Mouse (Mus musculus) liver, embryonic 16.5 days (tissue): ENCODE results near the gene S1pr5. TPM values are rescaled to one million over a fixed set of nuclear protein-coding genes. Genes with fewer than 3 reads are reported as not detected.

ENCODE experiments used
- ATAC-seq: fragments of 200-750 bp; cut with Nextera tagmentation; 2 replicates; pipeline ENCODE4 v1.8.0; 2017; ENCODE audit warnings: low read depth, mild to moderate bottlenecking, moderate number of reproducible peaks, moderate library complexity
- H3K27ac ChIP-seq: fragments of 300-500 bp; sonication (generic); 2 replicates; pipeline ENCODE4 v1.5.1; 2014; ENCODE audit warnings: mild to moderate bottlenecking, low read length
- H3K27me3 ChIP-seq: fragments of 300-500 bp; sonication (generic); 2 replicates; pipeline ENCODE4 v1.6.1; 2014; ENCODE audit warnings: low read depth, low read length, mixed read lengths; ENCODE audit not compliant: control insufficient read depth, insufficient read depth
- H3K36me3 ChIP-seq: fragments of 300-500 bp; sonication (generic); 2 replicates; pipeline ENCODE4 v1.6.1; 2014; ENCODE audit warnings: mild to moderate bottlenecking; ENCODE audit not compliant: control insufficient read depth, insufficient read depth
- H3K4me1 ChIP-seq: fragments of 300-500 bp; sonication (generic); 2 replicates; pipeline ENCODE4 v1.6.1; 2014; ENCODE audit warnings: low read depth, low read length, mixed read lengths; ENCODE audit not compliant: control insufficient read depth
- H3K4me2 ChIP-seq: fragments of 300-500 bp; sonication (generic); 2 replicates; pipeline ENCODE4 v1.6.1; 2014; ENCODE audit warnings: low read depth, low read length, mixed read lengths
- H3K4me3 ChIP-seq: fragments of 300-500 bp; sonication (generic); 2 replicates; pipeline ENCODE4 v1.5.1; 2014; ENCODE audit warnings: low read depth, mild to moderate bottlenecking, low read length
- H3K9ac ChIP-seq: fragments of 300-500 bp; sonication (generic); 2 replicates; pipeline ENCODE4 v1.6.1; 2014; ENCODE audit warnings: low read depth, low read length
- H3K9me3 ChIP-seq: fragments of 300-500 bp; sonication (generic); replicated peaks from 2 replicates; pipeline ENCODE4 v1.6.1; 2016; ENCODE audit warnings: low read length; ENCODE audit not compliant: control insufficient read depth
- WGBS: fragments of 180-500 bp; shearing (Covaris S2); extraction: QIAGEN DNeasy Blood & Tissue Kit; methylation state at CpG from one replicate; pipeline ENCODE4 v1.1.7; 2014; ENCODE audit not compliant: insufficient replicate concordance; 5-methylcytosine and 5-hydroxymethylcytosine counted together
- polyA plus RNA-seq: library from polyadenylated mRNA; unstranded; fragments of >200 nt; fragmentation: Nextera tagmentation; extraction: Ambion mirVana; gene quantifications from 2 replicates; pipeline ENCODE4 v1.2.1, GENCODE M21; 2015

S1pr5 gene
- polyA plus RNA-seq, 1 experiment from 2014 or later: 0.13 TPM

DNA sequence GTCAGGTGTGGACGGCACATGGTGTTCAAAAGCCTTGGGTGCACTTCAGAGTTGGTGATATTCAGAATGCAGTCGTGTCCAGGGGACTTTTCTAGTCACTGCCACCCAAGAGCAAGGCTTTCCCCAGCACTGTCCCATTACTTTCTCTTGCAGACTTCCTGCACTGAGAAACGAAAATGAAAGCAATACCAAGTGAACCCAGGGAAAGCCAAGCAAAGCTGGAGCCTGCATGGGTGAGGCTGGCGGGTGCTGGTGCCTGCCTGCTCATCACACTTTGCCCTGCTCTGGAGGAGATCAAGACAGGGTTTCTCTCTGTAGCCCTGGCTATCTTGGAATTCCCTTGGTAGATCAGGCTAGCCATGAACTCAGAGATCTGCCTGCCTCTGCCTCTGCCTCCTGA is 12.9 kb downstream of the S1pr5 start:
- no peak for ATAC-seq
- Histone ChIP-seq H3K9me3 (no peaks in the 10 kb centered on the region), H3K4me1 (peaks cover 29% of the 10 kb centered on the region), H3K27ac (no peak overlapping the region), H3K4me2 (no peak overlapping the region), H3K9ac (no peak overlapping the region; the same call in 1 of the 2 replicates), H3K36me3 (peaks cover 28% of the 10 kb centered on the region), H3K27me3 (no peaks in the 10 kb centered on the region), H3K4me3 (no peak overlapping the region)
- 70% methylated on average over 4 of the region's 4 CpGs for WGBS

DNA sequence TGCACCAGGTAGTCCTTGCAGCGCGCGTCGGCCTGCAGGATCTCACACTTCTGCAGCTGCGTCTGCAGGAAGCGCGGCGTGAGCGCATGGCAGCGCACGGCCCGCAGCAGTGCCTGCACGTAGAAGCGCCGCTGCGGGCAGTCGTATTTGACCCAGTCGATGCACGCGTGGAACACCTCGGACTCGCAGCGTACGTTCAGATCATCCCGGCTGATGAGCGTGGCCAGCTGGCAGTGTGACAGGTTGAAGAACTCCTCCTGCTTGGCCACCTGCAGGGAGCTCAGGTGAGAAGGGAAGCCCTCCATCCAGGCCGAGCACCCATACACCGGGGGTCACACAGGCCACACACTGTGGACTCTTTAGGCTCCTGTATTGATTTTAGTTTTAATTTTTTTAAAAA is 14.4 kb downstream of the S1pr5 start:
- WGBS: 97% methylated on average over 28 of the region's 28 CpGs
- peaks cover 23% of the 10 kb centered on the region for H3K4me1 ChIP-seq
- no peak for ATAC-seq
- peaks cover 38% of the 10 kb centered on the region for H3K36me3 ChIP-seq
- no peak overlapping the region for H3K27ac ChIP-seq
- H3K27me3 ChIP-seq: no peaks in the 10 kb centered on the region
- H3K9ac ChIP-seq: no peak overlapping the region
- no peak overlapping the region for H3K4me2 ChIP-seq
- H3K9me3 ChIP-seq: no peaks in the 10 kb centered on the region
- no peak overlapping the region for H3K4me3 ChIP-seq

- H3K9ac ChIP-seq: no peak overlapping the region
- no peak overlapping the region for H3K4me2 ChIP-seq
- H3K36me3 ChIP-seq: peaks cover 38% of the 10 kb centered on the region
- no peaks in the 10 kb centered on the region for H3K27me3 ChIP-seq
- ATAC-seq: no peak
- no peaks in the 10 kb centered on the region for H3K9me3 ChIP-seq
- peaks cover 26% of the 10 kb centered on the region for H3K4me1 ChIP-seq
- 96% methylated on average over 29 of the region's 29 CpGs for WGBS
- H3K4me3 ChIP-seq: no peak overlapping the region
- no peak overlapping the region for H3K27ac ChIP-seq
These were observed 14.9 kb downstream of the S1pr5 start for GRCm38 (mm10) chr9:21233366-21233765.

DNA sequence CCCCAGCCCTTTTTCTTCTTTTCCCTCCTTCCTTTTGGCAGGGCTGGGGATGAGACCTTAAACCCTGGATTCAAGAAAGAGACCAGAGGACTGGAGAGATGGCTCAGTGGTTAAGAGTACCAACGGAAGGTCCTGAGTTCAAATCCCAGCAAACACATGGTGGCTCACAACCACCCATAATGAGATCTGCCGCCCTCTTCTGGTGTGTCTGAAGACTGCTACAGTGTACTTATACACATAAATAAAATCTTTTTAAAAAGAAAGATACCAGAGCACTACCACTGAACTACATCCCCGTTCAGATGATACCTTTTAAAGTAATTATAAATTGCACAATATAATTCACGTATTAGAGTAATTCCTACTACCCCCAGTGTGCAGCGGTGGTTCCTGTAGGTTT is 15.4 kb downstream of the S1pr5 start:
- no peaks in the 10 kb centered on the region for H3K27me3 ChIP-seq
- H3K4me3 ChIP-seq: no peak overlapping the region
- peaks cover 29% of the 10 kb centered on the region for H3K4me1 ChIP-seq
- H3K36me3 ChIP-seq: peaks cover 38% of the 10 kb centered on the region
- no peak overlapping the region for H3K4me2 ChIP-seq
- H3K27ac ChIP-seq: no peak overlapping the region
- H3K9ac ChIP-seq: no peak overlapping the region
- 78% methylated on average over 5 of the region's 5 CpGs for WGBS
- H3K9me3 ChIP-seq: no peaks in the 10 kb centered on the region
- no peak for ATAC-seq

DNA sequence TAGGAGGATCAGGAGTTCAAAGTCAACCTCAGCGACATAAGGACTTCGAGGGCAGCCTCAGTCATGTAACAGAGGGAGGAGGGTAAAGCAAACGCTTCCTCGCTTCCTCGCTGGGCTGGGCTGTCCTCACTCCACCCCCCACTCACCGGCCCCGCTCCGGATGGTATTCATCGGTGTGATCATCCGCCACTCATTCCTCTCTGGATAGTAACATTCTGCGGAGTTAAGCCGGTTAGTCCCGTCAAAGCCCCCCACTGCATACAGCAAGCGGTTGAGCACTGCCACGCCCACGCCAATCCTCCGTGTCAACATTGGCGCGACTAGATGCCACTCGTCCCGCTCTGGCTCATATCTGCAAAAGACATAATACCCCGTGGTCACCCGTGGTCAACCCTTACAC is 16.7 kb downstream of the S1pr5 start:
- Histone ChIP-seq H3K27ac (no peak overlapping the region), H3K4me1 (peaks cover 25% of the 10 kb centered on the region), H3K4me3 (no peak overlapping the region), H3K36me3 (peaks cover 38% of the 10 kb centered on the region), H3K9ac (no peak overlapping the region), H3K4me2 (no peak overlapping the region), H3K27me3 (no peaks in the 10 kb centered on the region), H3K9me3 (no peaks in the 10 kb centered on the region)
- WGBS: 62% methylated on average over 23 of the region's 23 CpGs
- no peak for ATAC-seq

GRCm38 (mm10) chr9:21227342-21227741 is 20.9 kb downstream of the S1pr5 start:
- Histone ChIP-seq H3K4me1 (peaks cover 30% of the 10 kb centered on the region), H3K36me3 (peaks cover 21% of the 10 kb centered on the region), H3K27me3 (no peaks in the 10 kb centered on the region), H3K4me3 (peak overlapping the region; percentile 47), H3K4me2 (peak overlapping the region; percentile 65), H3K9ac (peak overlapping the region; percentile 51), H3K9me3 (no peaks in the 10 kb centered on the region), H3K27ac (peak overlapping the region; percentile 62)
- 17% methylated on average over 16 of the region's 16 CpGs for WGBS
- ATAC-seq: peak; percentile 69

DNA sequence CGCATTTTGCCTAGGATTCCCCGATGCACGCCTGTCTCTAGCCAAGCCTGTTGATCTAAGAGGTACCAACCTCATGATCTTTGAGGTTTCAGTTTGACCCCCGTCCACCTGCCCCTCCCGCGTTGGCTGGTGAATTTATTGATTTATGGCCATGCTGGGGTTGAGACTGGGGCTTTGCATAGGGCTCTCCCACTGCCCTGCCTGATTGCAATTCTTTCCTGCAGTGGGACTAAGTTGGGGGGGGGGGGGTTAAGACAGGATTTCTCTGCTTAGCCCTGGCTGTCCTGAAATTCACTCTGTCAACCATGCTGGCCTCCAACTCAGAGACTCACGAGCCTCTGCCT is 22.9 kb downstream of the S1pr5 start:
- peak overlapping the region; percentile 61 for H3K4me2 ChIP-seq
- peaks cover 10% of the 10 kb centered on the region for H3K36me3 ChIP-seq
- peak overlapping the region; percentile 48 for H3K4me3 ChIP-seq
- no peaks in the 10 kb centered on the region for H3K27me3 ChIP-seq
- peak overlapping the region; percentile 31 for H3K27ac ChIP-seq
- H3K9ac ChIP-seq: peak overlapping the region; percentile 33
- peaks cover 44% of the 10 kb centered on the region for H3K4me1 ChIP-seq
- WGBS: 8% methylated on average over 7 of the region's 7 CpGs
- no peaks in the 10 kb centered on the region for H3K9me3 ChIP-seq
- no peak for ATAC-seq

DNA sequence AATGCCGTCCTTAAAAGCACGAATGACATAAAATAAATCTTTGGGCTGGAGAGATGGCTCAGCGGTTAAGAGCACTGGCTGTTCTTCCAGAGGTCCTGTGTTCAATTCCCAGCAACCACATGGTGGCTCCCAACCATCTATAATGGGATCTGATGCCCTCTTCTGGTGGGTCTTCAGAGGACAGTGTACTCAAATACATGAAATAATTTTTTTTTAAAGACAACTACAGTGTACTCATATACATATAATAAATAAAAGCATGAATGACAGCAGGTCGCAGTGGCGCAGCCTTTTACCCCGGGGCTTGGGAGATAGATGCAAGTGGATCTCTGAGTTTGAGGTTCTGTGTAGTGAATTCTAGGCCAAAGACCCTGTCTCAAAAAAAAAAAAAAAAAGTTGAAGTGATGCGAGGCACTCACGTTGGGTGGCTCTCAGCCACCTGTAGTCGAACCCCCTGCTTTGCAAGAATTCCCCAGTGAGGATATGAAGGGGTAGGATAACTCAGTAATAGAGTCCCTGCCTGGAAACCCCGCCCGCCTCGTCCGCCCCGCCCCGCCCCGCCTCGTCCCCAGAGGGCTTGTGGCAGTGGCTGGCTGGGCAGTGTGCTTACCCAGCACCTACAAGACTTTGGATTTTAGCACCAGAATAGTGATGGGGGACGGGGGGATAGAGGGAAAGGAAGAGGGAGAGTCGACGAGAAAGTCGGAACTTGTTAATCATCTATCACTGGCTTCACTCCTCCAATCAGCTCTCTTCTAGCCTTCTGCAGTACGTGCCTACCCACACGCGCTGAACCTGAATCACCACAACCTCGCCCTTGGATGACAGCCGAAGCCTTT is 23.4 kb downstream of the S1pr5 start:
- 16% methylated on average over 26 of the region's 26 CpGs for WGBS
- Histone ChIP-seq H3K4me3 (peak overlapping the region; percentile 48), H3K9ac (peak overlapping the region; percentile 33), H3K36me3 (peaks cover 6% of the 10 kb centered on the region; the same call in 1 of the 2 replicates), H3K27ac (peak overlapping the region; percentile 31), H3K27me3 (no peaks in the 10 kb centered on the region), H3K4me1 (peaks cover 48% of the 10 kb centered on the region), H3K4me2 (peak overlapping the region; percentile 61), H3K9me3 (no peaks in the 10 kb centered on the region)
- peak; percentile 57 for ATAC-seq

GRCm38 (mm10) chr9:21223906-21224305 is 24.3 kb downstream of the S1pr5 start:
- no peak overlapping the region for H3K9ac ChIP-seq
- no peaks in the 10 kb centered on the region for H3K36me3 ChIP-seq
- no peaks in the 10 kb centered on the region for H3K27me3 ChIP-seq
- H3K4me2 ChIP-seq: no peak overlapping the region
- 83% methylated on average over 6 of the region's 6 CpGs for WGBS
- H3K4me1 ChIP-seq: peaks cover 47% of the 10 kb centered on the region
- H3K27ac ChIP-seq: no peak overlapping the region
- no peaks in the 10 kb centered on the region for H3K9me3 ChIP-seq
- H3K4me3 ChIP-seq: no peak overlapping the region
- ATAC-seq: no peak
